Mouse (Mus musculus) kidney, embryonic 16.5 days (tissue): ENCODE measurements around the gene Cttnbp2nl. TPM values are rescaled to one million over a fixed set of nuclear protein-coding genes. Genes with fewer than 3 reads are reported as not detected.

Source experiments
- ATAC-seq: fragments of 200-750 bp; cut with Nextera tagmentation; 2 replicates; pipeline ENCODE4 v1.8.0; 2017; ENCODE audit warnings: moderate TSS enrichment; ENCODE audit not compliant: low FRiP score, low TSS enrichment
- H3K27ac ChIP-seq: fragments of 300-500 bp; sonication (generic); 2 replicates; pipeline ENCODE4 v1.5.1; 2014; ENCODE audit warnings: low read length
- H3K27me3 ChIP-seq: fragments of 300-500 bp; sonication (generic); 2 replicates; pipeline ENCODE4 v1.6.1; 2014; ENCODE audit warnings: low read length, control low read depth, mixed read lengths; ENCODE audit not compliant: insufficient read depth
- H3K36me3 ChIP-seq: fragments of 300-500 bp; sonication (generic); 2 replicates; pipeline ENCODE4 v1.6.1; 2014; ENCODE audit warnings: low read length, control low read depth, mixed read lengths; ENCODE audit not compliant: insufficient read depth
- H3K4me1 ChIP-seq: fragments of 300-500 bp; sonication (generic); 2 replicates; pipeline ENCODE4 v1.6.1; 2014; ENCODE audit warnings: low read length, control low read depth, mixed read lengths; ENCODE audit not compliant: insufficient read depth
- H3K4me2 ChIP-seq: fragments of 300-500 bp; sonication (generic); replicated peaks from 2 replicates; pipeline ENCODE4 v1.6.1; 2014; ENCODE audit warnings: low read depth, low read length
- H3K4me3 ChIP-seq: fragments of 300-500 bp; sonication (generic); 2 replicates; pipeline ENCODE4 v1.5.1; 2014; ENCODE audit warnings: mild to moderate bottlenecking, low read length
- H3K9ac ChIP-seq: fragments of 300-500 bp; sonication (generic); replicated peaks from 2 replicates; pipeline ENCODE4 v1.6.1; 2014; ENCODE audit warnings: low read length
- H3K9me3 ChIP-seq: fragments of 300-500 bp; sonication (generic); 2 replicates; pipeline ENCODE4 v1.6.1; 2016; ENCODE audit warnings: low read length, control low read depth
- WGBS: fragments of 180-500 bp; shearing (Covaris S2); extraction: QIAGEN DNeasy Blood & Tissue Kit; methylation state at CpG from one replicate; pipeline ENCODE4 v1.1.7; 2014; 5-methylcytosine and 5-hydroxymethylcytosine counted together
- polyA plus RNA-seq: library from polyadenylated mRNA; unstranded; fragments of >200 nt; fragmentation: Nextera tagmentation; extraction: Ambion mirVana; gene quantifications from 2 replicates; pipeline ENCODE4 v1.2.1, GENCODE M21; 2015

Cttnbp2nl gene
- polyA plus RNA-seq, 1 experiment from 2014 or later = 28.6 TPM

DNA sequence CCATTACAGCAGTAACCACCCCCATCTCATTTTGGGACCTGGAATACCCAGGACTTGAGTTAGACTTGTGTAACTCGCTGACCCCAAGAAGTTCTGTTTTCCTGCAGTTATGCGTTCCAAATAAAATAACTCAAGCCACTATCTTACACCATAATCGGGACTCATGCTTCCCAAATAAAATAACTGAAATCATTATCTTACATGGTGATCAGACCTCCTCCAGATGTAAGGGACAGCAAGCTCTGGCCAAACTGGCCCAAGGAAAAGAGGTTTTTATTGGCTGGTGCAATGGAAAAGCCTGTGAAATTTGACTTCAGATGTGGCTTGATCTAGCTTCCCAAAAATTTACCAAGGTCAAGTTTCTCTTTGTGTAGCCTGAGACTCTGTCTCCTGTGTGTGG is 8.6 kb upstream of the Cttnbp2nl start:
- H3K4me1 ChIP-seq = no peaks in the 10 kb centered on the region
- H3K4me2 ChIP-seq = no peak overlapping the region
- no peak overlapping the region for H3K27ac ChIP-seq
- 69% methylated on average over 3 of the region's 3 CpGs for WGBS
- no peaks in the 10 kb centered on the region for H3K36me3 ChIP-seq
- no peaks in the 10 kb centered on the region for H3K9me3 ChIP-seq
- H3K9ac ChIP-seq = no peak overlapping the region
- no peak for ATAC-seq
- peaks cover 8% of the 10 kb centered on the region; the same call in 1 of the 2 replicates for H3K27me3 ChIP-seq
- no peak overlapping the region for H3K4me3 ChIP-seq

DNA sequence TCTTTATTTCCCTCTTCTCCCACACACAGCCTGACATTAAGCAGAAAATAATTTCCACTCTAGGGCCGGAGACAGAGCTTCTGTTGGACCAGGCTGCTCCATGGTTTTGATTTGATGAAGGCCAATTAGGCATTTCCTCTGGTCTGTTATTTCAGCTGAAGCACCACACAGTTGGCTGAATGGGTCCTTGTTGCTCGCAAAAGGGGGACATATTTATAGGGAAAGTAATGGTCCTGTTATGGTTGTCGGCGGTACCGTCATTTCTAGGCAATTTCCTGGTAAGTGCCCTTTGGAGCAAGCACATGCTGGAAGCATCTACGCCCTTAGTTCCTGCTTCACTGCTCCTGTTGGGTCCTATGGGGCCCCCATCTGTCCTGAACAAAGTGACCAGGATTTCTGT is 8.0 kb upstream of the Cttnbp2nl start:
- 28% methylated on average over 6 of the region's 6 CpGs for whole genome bisulfite sequencing
- ATAC-seq = no peak
- Histone ChIP-seq H3K27ac (no peak overlapping the region), H3K4me3 (no peak overlapping the region), H3K4me2 (no peak overlapping the region), H3K9ac (no peak overlapping the region; the same call in 1 of the 2 replicates), H3K9me3 (no peaks in the 10 kb centered on the region), H3K4me1 (no peaks in the 10 kb centered on the region), H3K36me3 (no peaks in the 10 kb centered on the region), H3K27me3 (peaks cover 8% of the 10 kb centered on the region; the same call in 1 of the 2 replicates)

DNA sequence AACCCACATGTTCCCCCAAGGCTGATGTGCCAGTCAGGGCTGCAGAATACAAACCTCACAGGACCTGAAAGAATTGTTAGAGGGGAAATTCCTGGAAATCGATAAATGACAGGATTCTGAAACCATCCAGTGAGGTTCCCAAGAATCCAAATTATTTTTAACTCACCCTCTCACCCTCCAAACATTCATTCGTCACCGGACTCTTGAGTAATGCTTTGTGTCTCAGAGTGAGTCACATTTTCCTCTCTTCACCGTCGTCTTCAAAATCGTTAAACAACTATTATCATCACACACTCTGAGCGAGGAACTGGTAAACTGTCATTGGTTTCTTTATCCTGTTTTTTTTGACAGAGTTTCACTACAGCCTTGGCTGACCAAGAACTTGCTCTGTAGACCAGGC is 7.0 kb upstream of the Cttnbp2nl start:
- WGBS = 68% methylated on average over 7 of the region's 7 CpGs
- no peak overlapping the region for H3K27ac ChIP-seq
- H3K4me1 ChIP-seq = 0 out of 2 replicates have a peak, but pooled peaks cover under 1% of the 10 kb centered on the region
- H3K36me3 ChIP-seq = no peaks in the 10 kb centered on the region
- peaks cover 8% of the 10 kb centered on the region; the same call in 1 of the 2 replicates for H3K27me3 ChIP-seq
- no peak overlapping the region for H3K4me3 ChIP-seq
- H3K4me2 ChIP-seq = no peak overlapping the region
- H3K9me3 ChIP-seq = no peaks in the 10 kb centered on the region
- ATAC-seq = no peak
- H3K9ac ChIP-seq = no peak overlapping the region

DNA sequence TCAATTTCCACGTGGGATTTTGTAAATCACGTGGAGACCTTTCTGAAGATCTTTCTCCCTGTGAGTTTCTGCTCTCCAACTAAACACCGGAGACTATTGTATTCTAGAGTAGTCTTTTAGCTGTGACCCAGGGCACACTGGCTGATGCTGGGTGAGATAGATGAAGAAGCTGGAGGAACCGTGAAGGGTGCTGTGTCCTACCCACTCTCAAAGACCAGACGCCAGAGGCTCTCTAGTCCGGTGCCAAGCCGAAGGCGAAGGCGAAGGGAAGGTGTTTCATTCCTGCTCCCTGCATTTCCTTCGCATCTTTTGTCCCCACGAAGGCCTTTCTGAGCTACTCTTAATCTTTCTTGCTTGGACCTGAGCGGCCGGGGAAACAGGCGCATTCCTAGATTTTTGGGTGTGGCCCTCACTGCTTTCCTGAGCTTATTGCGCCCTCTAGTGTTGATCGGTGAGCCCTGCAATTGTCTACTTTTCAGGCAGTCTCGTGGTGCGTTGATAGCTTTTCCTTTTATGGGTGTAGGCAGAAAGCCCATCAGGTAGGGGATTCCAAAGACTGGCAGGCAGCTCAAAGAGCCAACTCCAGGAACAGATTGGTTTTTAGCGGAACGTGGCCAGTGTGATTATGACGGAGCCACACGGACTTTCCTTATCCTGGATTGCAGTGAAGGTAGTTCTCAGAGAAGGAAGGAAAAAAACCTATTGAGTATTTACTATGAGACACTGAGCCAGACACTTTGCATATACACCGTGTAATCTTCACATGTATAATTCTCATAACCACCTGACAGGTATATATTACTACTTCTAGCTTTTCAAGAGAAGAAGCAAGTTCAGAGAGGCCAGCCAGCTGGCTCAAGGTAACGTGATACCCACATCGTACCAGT is 5.9 kb upstream of the Cttnbp2nl start:
- Histone ChIP-seq H3K9me3 (no peaks in the 10 kb centered on the region), H3K4me3 (peak overlapping the region; percentile 34), H3K27ac (no peak overlapping the region), H3K27me3 (peaks cover 8% of the 10 kb centered on the region; the same call in 1 of the 2 replicates), H3K36me3 (no peaks in the 10 kb centered on the region), H3K4me2 (peak overlapping the region; percentile 51), H3K4me1 (peaks cover 9% of the 10 kb centered on the region), H3K9ac (peak overlapping the region; percentile 53; the same call in 1 of the 2 replicates)
- WGBS = 13% methylated on average over 25 of the region's 25 CpGs
- ATAC-seq = peak; percentile 13; the same call in 1 of the 2 replicates

DNA sequence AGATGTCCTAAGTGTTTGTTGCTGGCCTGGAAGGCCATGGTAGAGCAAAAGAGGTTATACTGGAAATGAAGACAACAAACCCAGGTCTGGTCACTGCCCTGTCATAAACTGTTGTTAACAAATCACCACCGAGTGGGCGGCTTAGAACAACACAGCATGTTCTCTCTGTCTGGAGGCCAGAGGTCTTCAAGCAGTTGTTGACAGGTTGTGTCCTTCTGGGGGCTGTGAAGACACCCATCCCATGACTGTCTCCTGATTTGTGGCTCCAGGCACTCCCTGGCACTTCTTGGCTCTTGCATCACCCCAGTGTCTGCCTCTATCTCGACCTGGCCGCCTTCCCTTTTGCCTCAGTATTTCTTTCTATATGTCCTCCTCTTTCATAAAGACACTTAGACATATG is 2.7 kb upstream of the Cttnbp2nl start:
- Histone ChIP-seq H3K27me3 (peaks cover 8% of the 10 kb centered on the region; the same call in 1 of the 2 replicates), H3K27ac (peak overlapping the region; percentile 90), H3K9me3 (no peaks in the 10 kb centered on the region), H3K36me3 (no peaks in the 10 kb centered on the region), H3K9ac (no peak overlapping the region), H3K4me3 (no peak overlapping the region), H3K4me1 (peaks cover 29% of the 10 kb centered on the region), H3K4me2 (no peak overlapping the region)
- no peak for ATAC-seq
- WGBS = 50% methylated on average over 4 of the region's 4 CpGs

DNA sequence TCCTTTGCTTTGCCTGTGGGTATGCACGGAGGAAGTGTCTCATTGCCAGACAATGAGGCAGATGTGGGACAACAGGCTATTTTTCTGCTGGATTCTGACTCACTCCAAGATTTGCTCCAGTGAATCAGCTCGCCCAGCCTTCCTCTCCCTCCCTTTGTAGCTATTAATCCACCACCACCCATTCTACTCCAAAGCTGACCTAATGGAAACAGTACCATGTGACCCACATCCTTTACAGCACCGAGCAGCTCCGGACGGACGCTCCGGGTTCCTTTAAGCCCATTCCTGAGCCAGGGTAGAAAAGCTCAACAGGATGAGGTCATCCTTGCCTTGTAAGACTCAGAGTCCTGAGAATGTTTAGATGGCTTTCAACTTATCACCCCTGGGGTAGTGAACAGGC is 2.0 kb upstream of the Cttnbp2nl start:
- H3K27ac ChIP-seq = peak overlapping the region; percentile 90
- H3K4me1 ChIP-seq = peaks cover 32% of the 10 kb centered on the region
- H3K36me3 ChIP-seq = no peaks in the 10 kb centered on the region
- H3K9me3 ChIP-seq = no peaks in the 10 kb centered on the region
- H3K4me2 ChIP-seq = peak overlapping the region; percentile 27
- H3K27me3 ChIP-seq = peaks cover 3% of the 10 kb centered on the region; the same call in 1 of the 2 replicates
- peak; percentile 37 for ATAC-seq
- no peak overlapping the region for H3K4me3 ChIP-seq
- 37% methylated on average over 7 of the region's 7 CpGs for whole genome bisulfite sequencing
- peak overlapping the region; percentile 35; the same call in 1 of the 2 replicates for H3K9ac ChIP-seq

DNA sequence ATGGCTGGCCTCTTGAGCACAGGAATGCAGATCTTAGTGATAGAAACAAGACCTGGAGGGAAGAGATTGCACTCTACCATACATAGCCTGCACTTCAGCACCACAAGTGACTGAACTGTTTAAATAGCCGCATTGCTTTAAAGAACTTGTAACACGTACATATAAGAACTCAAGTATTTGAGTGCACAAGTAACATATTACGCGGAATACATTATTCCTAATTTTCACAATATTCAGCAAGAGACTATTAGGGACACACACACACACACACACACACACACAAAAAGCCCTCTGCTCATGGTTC is 704 bp upstream of the Cttnbp2nl start:
- no peaks in the 10 kb centered on the region for H3K9me3 ChIP-seq
- WGBS = 71% methylated on average over 4 of the region's 4 CpGs
- peak overlapping the region; percentile 70 for H3K4me2 ChIP-seq
- H3K27ac ChIP-seq = peak overlapping the region; percentile 90
- H3K4me3 ChIP-seq = peak overlapping the region; percentile 79
- no peaks in the 10 kb centered on the region for H3K36me3 ChIP-seq
- H3K4me1 ChIP-seq = peaks cover 35% of the 10 kb centered on the region
- no peak for ATAC-seq
- H3K9ac ChIP-seq = peak overlapping the region; percentile 81
- H3K27me3 ChIP-seq = no peaks in the 10 kb centered on the region

DNA sequence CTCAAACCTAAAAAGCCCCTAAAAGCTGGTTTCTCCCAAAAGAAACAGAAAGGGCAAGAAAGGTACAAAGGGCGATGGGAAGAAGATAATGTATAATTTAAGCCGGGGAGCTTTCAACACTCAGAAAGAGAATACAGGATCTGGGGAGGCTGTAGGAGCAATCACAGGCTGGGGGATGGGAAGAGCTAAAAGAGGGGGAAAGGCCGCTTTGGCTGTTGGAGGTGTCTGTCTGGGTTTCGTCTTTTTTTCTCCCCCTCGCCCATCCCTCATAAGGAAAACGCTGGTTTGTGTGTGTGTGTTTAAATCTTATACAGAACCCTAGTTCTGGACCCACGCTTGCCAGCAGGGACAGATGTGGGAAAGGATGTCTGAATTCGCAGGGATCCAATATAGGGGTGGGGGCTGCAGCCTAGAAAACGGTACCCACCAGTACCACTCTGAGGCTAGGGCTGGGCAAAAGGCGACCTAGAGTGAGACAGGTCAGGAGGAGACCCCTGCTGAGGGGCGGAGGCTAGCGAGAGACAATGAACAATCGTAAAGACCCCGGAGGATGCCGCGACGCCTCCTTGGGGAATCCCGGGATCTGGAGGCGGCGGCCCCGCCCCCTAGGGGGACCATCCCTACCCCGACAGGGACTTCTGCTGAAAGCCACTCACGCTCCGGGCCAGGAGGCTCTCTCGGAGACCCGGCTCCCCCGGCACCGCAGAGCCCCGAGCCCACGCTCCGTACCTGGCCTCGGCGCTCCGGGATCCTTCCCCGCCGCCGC is 592 bp downstream of the Cttnbp2nl start:
- Histone ChIP-seq H3K4me3 (peak overlapping the region; percentile 79), H3K36me3 (no peaks in the 10 kb centered on the region), H3K4me2 (peak overlapping the region; percentile 85), H3K4me1 (peaks cover 45% of the 10 kb centered on the region), H3K9me3 (no peaks in the 10 kb centered on the region), H3K9ac (peak overlapping the region; percentile 81), H3K27ac (peak overlapping the region; percentile 82), H3K27me3 (no peaks in the 10 kb centered on the region)
- ATAC-seq = peak; percentile 61
- WGBS = 0% methylated on average over 36 of the region's 37 CpGs

DNA sequence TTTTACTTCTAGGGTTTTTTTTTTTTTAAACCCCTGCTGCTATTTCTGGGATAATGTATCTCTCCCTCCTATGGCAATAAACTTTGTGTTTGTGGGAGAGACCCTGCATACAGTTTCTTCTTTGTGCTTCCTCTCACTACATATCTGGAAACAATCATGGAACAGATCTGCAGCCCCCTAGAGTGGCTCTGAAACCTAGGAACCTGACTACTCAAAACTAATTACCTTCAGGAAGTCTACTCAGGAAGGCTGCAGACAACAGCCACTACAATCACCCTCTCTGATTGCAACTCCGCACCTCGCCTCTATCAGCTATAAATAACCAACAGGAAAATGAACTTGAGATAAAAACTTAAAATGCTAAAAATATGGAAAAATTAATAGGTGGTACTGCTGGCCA is 1.8 kb downstream of the Cttnbp2nl start:
- H3K9ac ChIP-seq = peak overlapping the region; percentile 9
- peak overlapping the region; percentile 85 for H3K4me2 ChIP-seq
- no peak for ATAC-seq
- H3K4me1 ChIP-seq = peaks cover 45% of the 10 kb centered on the region
- no peaks in the 10 kb centered on the region for H3K36me3 ChIP-seq
- WGBS = 41% methylated on average over 2 of the region's 2 CpGs
- peak overlapping the region; percentile 79 for H3K4me3 ChIP-seq
- peak overlapping the region; percentile 82 for H3K27ac ChIP-seq
- H3K9me3 ChIP-seq = no peaks in the 10 kb centered on the region
- H3K27me3 ChIP-seq = no peaks in the 10 kb centered on the region
